Mouse (Mus musculus) adrenal gland, adult 18-20 months (tissue): ENCODE measurements around the gene Tmem160. TPM values are rescaled to one million over a fixed set of nuclear protein-coding genes. Genes with fewer than 3 reads are reported as not detected.
A peak's percentile ranks its signal among the peaks of the same experiment; 100 is the strongest.

Source experiments
- DNase-seq, 2 experiments: peaks; one replicate each; pipeline ENCODE4 v3.0.0; 2021 to 2022; ENCODE audit warnings: low spot score in 2 of 2
- total RNA-seq, 2 experiments: library from RNA; stranded (reverse); gene quantifications; 1 replicate in 1 of 2; 2 replicates in 1 of 2; pipeline ENCODE4 v1.2.3; 2021

Tmem160 gene
- total RNA-seq, 2 experiments from 2014 or later, result 60.1 to 61.7 TPM

DNA sequence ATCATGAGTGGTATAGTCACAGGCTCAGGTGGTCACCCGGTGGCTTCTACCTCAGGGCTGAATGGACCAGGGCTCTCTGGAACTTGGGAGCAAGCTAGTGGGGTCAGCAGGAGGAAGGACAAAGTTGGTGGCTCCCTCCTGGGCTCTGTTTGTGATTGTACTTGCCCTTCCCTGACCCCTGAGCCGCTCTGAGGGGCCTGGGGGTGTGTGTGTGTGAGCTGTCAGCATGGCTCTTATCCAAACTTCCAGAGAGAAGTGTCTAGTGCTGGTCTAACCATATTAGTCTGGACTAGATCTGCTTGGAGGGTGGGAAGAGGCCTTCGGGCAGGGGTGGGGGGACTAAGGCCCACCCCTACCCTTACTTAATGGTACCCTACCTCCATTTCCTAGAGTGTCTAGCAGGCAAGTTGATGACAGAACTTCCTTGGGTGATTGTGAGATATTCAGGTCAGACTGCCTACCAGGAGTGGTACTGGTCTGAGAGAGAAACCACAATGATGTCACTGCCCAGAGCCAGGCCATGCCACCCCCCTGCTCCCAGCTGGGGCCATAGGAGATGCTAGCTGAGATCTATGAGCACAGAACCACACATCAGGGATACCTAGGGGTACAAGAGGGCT is 19.1 kb upstream of the Tmem160 start:
- no peak for DNase-seq

- no peak for DNase-seq
Measured at GRCm38 (mm10) chr7:16435088-16435487, 17.5 kb upstream of the Tmem160 start.

DNA sequence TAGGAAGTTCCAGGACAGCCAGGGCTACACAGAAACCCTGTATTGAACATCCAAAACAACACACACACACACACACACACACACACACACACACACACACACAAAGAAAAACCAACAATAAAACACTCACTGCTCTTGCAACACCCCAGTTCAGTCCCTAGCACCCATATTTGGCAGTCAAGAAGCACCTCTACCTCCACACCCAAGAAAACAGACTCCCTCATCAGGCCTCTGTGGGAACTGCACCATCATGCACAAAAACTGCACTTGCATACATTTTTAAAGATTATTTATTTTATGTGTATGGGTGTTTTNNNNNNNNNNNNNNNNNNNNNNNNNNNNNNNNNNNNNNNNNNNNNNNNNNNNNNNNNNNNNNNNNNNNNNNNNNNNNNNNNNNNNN is 11.3 kb upstream of the Tmem160 start:
- DNase-seq, result no peak

GRCm38 (mm10) chr7:16451656-16452055 is 923 bp upstream of the Tmem160 start:
- DNase-seq, result peak in 1 of 2 experiments; percentile 54

DNA sequence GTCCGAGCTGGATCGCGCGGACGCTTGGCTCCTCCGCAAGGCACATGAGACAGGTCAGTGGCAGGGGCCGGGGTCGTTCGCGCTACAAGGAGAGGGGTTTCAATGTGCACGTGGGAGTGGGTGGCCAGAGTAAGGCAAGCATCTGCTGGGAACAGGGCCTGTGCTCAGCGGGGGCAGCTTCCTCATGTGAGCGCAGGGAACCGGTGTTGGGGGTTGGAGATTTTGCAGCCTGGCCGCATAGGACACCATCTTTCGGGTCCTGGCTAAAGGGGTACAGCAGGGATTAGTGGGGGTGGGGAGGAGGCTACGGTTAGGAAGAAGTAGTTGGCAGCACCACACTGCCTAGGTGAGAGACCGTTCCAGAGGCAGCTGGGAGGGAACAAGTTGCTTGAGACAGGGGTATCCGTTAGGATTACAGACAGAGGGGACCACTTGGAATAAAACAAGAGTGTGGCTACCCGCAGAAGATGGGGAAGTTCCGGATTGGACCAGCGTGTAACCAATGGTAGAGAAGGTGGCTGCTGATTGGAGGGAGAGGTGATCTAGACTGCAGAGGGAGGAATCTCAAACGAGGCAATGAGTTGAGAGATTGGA is 636 bp downstream of the Tmem160 start:
- peak in 1 of 2 experiments; percentile 36 for DNase-seq

- DNase-seq, result no peak
Measured at GRCm38 (mm10) chr7:16455016-16455415, 2.4 kb downstream of the Tmem160 start.

DNA sequence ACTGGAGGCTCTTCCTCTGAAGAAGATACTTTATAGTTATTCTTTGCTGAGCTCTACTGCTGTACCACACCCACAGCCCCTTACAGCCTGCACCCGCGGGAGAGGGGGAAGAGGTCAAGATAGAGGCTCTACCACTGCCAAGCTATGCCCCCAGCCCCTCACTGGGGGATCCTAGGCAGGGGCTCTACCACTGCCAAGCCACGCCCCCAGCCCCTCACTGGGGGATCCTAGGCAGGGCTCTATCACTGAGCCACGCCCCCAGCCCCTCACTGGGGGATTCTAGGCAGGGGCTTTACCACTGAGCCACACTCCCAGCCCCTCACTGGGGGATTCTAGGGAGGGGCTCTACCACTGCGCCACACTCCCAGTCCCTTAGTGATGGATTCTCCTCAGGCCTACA is 3.7 kb downstream of the Tmem160 start:
- DNase-seq, result no peak

DNA sequence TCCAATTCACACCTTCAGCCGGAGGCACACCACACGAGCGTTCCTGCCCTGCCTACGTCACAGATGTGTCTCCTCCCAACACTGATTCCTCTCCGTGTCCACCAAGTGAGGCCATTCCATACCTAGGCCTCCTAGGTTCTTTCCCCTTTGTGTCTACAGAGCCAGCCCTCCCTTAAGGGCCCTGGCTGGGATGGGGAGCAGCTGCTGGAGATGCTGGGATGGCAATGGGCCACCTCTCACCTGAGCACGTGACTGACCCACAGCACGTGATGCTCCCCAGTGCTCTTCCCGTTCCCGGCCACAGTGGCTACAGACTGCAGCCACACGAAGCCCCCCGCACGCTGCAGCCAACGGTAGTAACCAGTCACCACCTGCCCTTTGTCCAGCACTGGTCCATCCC is 8.0 kb downstream of the Tmem160 start:
- DNase-seq, result no peak

- DNase-seq, result no peak
Measured at GRCm38 (mm10) chr7:16461151-16461550, 8.6 kb downstream of the Tmem160 start.

GRCm38 (mm10) chr7:16461705-16462104 is 9.1 kb downstream of the Tmem160 start:
- DNase-seq, result no peak

GRCm38 (mm10) chr7:16463214-16463613 is 10.6 kb downstream of the Tmem160 start:
- peak; percentile 79 to 85 for DNase-seq

DNA sequence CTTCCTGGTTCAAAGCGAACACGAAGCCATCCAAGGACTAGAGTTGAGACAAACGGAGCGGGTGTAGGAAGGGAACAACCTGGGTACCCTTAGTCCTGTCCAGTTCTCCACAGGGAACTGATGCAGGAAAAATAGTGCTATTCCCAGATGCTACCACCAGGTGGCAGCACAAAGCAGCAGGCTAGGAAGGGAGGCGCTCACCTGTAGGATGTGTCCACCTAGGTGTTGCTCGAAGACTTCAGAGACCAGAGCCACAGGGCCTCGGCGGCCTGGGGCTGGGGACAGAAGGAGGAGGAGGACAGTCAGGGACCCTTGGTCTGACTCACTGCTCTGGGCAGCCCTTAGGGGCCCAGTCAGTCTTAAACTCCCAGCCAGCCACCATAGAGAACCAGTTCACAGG is 12.6 kb downstream of the Tmem160 start:
- DNase-seq, result peak; percentile 77 to 78

DNA sequence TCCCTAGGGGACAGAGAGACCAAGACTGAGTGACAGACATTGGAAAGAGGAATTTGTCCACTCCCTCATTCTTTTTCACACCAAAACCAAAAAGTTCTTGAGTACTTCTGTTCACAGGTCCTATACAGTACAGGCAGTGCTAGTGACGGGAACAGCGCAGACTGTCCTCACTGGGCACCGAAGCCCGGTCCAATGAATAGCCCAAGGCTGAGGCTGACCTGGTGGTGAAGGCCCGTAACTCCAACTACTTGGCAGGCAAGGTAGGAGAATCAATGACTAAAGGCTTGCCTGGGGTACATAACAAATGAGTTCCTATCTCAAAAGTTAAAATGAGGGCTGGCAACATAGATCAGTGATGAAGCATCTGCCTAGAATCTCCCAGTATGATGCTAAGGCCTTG is 13.0 kb downstream of the Tmem160 start:
- DNase-seq, result no peak

DNA sequence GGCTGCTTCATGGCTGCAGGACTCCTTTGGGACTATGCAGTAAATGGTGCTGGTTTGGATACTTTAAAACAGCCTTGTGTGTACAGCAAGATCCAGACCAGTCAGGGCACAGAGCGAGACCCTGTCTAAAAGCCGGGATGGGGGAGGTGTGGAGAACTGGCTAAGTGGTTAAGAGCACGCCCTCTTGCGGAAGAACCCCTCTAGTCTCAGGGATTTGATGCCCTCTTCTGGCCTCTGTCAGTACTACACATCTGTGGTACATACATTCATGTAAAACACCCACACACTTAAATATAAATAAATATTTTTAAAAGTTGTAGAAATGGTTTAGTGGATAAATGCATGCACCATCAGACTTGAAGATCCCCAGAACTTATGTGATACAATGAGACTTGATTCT is 14.0 kb downstream of the Tmem160 start:
- no peak for DNase-seq

DNA sequence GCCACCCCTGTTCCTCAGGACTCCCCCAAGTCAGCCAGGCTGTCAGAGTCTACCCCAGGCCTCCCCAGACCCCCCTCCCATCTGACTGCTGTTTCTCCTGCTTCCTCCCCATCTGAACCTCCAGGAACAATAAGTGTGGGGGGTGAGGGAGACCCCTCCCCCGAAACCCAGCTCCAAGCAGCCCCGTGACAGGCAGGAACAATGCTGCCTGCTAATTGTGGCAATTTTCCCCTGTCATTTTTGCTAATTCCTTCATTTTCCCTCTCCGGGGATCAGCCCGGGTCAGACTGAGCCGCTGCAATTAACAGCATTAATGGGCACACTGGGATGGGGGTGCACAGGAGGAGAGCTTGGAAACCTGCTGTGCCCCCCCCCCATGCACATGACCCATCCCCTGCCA is 15.5 kb downstream of the Tmem160 start:
- DNase-seq, result no peak

DNA sequence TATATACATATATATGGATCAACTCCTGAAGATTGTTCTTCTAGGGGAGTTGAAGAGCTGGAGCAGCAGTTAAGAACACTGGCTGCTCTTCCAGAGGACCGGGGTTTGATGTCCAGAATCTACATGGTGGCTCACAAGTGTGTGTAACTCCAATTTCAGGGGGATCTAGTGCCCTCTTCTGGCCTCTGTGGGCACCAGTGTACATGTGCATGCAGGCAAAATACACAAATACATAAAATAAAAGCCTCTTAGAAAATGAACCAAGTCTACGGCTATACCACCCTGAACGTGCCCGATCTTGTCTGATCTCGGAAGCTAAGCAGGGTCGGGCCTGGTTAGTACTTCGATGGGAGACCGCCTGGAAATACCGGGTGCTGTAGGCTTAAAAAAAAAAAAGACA is 19.0 kb downstream of the Tmem160 start:
- DNase-seq, result no peak

DNA sequence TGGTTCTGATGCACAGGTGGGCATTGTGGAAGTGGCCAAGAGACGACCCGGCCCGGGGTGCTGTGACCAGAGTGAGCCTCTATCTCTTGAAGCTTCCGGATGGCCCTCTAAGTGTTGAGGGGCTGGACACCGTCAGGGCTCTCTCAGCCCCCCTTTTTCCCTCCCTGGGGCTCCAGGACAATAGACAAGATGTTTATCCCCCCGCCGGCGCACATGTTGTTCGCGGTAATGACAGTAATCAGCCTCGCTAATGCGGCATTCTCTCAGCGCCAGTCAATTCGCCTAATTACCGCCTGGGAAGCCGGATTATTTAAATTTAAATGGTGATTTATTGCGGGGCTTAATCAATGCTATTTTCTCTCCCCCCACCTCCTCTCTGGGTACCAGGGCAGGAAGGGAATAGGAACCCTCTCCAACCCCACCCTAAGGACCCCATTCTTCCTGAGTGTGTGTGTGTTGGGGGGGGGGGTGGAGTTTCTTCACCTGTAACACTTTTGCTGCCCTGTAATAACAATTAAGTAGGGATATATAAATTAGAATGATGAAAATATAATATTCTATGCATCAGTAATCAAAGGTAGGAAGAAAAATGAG is 19.6 kb downstream of the Tmem160 start:
- no peak for DNase-seq

GRCm38 (mm10) chr7:16473847-16474246 is 21.3 kb downstream of the Tmem160 start:
- DNase-seq, result no peak

- DNase-seq, result no peak
Measured at GRCm38 (mm10) chr7:16474445-16474844, 21.9 kb downstream of the Tmem160 start.

DNA sequence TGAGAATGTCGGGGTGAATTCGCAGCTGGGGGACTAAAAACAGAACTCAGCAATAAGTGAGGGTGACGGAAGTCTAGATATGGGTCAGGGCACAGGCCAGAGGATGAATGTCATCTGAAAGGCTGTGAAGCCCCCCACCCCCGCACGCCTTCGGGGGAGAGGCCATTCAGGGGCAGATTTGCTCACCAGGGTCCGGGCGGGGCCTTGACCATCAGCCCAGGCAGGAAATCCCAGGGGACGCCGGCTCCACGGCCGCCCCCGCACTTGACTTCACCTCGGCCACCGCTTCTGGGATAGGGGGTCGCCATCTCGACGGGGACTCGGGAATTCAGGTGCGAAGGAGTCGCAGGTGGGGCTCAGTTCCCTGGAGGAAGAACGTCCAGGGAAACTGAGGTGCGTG is 22.7 kb downstream of the Tmem160 start:
- no peak for DNase-seq

- no peak for DNase-seq
Measured at GRCm38 (mm10) chr7:16475764-16476599, 23.4 kb downstream of the Tmem160 start.

GRCm38 (mm10) chr7:16476600-16476989 is 24.0 kb downstream of the Tmem160 start:
- no peak for DNase-seq
